Mouse (Mus musculus) neural tube, embryonic 11.5 days (tissue): ENCODE results near the gene Rabgef1. TPM values are rescaled to one million over a fixed set of nuclear protein-coding genes. Genes with fewer than 3 reads are reported as not detected.

Experiments
- ATAC-seq: fragments of 200-750 bp; cut with Nextera tagmentation; 2 replicates; pipeline ENCODE4 v1.8.0; 2017; ENCODE audit warnings: moderate number of reproducible peaks, mild to moderate bottlenecking, moderate TSS enrichment, moderate library complexity; ENCODE audit not compliant: insufficient read depth, low FRiP score, low TSS enrichment
- DNase-seq: peaks from one replicate; pipeline ENCODE4 v3.0.0-alpha.2; 2015; ENCODE audit warnings: low spot score
- H3K27ac ChIP-seq: fragments of 300-500 bp; sonication (generic); 2 replicates; pipeline ENCODE4 v1.5.1; 2014; ENCODE audit warnings: low read depth, mild to moderate bottlenecking, low read length
- H3K27me3 ChIP-seq: fragments of 300-500 bp; sonication (generic); 2 replicates; pipeline ENCODE4 v1.6.1; 2014; ENCODE audit warnings: mild to moderate bottlenecking, low read length, mixed read lengths; ENCODE audit not compliant: control insufficient read depth, insufficient read depth
- H3K36me3 ChIP-seq: fragments of 300-500 bp; sonication (generic); 2 replicates; pipeline ENCODE4 v1.6.1; 2014; ENCODE audit warnings: mild to moderate bottlenecking, low read length, moderate library complexity, mixed read lengths; ENCODE audit not compliant: control insufficient read depth, insufficient read depth
- H3K4me1 ChIP-seq: fragments of 300-500 bp; sonication (generic); 2 replicates; pipeline ENCODE4 v1.6.1; 2014; ENCODE audit warnings: low read length, mixed read lengths; ENCODE audit not compliant: control insufficient read depth, insufficient read depth
- H3K4me2 ChIP-seq: fragments of 300-500 bp; sonication (generic); 2 replicates; pipeline ENCODE4 v1.6.1; 2014; ENCODE audit warnings: low read depth, mild to moderate bottlenecking, moderate library complexity
- H3K4me3 ChIP-seq: fragments of 300-500 bp; sonication (generic); 2 replicates; pipeline ENCODE4 v1.5.1; 2014; ENCODE audit warnings: low read depth, low read length
- H3K9ac ChIP-seq: fragments of 300-500 bp; sonication (generic); 2 replicates; pipeline ENCODE4 v1.6.1; 2014; ENCODE audit warnings: mild to moderate bottlenecking, low read length
- H3K9me3 ChIP-seq: fragments of 300-500 bp; sonication (generic); 2 replicates; pipeline ENCODE4 v1.6.1; 2016; ENCODE audit warnings: low read length; ENCODE audit not compliant: control insufficient read depth
- WGBS: fragments of 180-500 bp; shearing (Covaris S2); extraction: QIAGEN DNeasy Blood & Tissue Kit; methylation state at CpG from one replicate; pipeline ENCODE4 v1.1.7; 2014; 5-methylcytosine and 5-hydroxymethylcytosine counted together
- polyA plus RNA-seq: library from polyadenylated mRNA; unstranded; fragments of >200 nt; fragmentation: Nextera tagmentation; extraction: Ambion mirVana; gene quantifications from 2 replicates; pipeline ENCODE4 v1.2.1, GENCODE M21; 2014

Gene Rabgef1
- polyA plus RNA-seq, 1 experiment from 2014 or later: 25.4 TPM

DNA sequence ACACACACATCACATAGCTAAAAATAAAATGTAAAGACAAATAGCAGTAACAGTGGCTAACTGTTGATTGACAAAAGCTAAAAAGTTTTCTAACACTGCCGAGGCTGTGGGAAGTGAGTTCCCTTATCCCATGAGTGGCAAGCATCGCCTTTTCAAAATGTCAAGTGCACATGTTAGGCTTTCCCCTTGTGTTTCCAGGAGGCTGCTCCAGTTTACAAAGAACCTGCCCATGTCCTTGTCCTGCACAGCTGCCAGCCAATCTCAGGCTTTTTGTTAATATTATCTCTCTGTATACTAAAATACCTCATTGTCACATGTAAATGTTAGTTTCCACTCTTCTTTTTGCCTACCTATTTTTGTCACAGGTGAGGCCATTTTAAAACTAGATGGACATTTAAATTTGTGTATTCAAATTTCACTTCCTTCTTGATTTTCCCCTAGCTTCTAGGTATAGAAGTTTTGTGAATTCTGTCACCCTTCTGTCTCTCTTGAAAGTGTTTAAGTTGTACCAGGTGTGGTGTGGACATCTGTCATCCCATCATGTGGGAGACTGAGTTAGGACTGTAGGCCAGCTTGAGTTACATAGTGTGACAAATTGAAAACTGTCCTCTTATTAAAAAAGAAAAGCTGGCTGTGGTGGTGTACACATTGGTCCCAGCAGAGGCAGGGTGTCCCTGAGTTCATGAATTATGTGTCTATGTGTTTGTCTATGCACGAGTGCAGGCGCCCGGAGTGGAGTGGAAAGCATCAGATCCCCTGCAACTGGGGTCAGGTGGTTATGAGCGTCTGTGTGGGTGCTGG lies 10.3 kb downstream of the Rabgef1 start:
- Histone ChIP-seq H3K27ac (no peak overlapping the region), H3K4me1 (no peaks in the 10 kb centered on the region), H3K4me2 (no peak overlapping the region), H3K9me3 (no peaks in the 10 kb centered on the region), H3K36me3 (no peaks in the 10 kb centered on the region), H3K27me3 (no peaks in the 10 kb centered on the region), H3K9ac (no peak overlapping the region), H3K4me3 (no peak overlapping the region)
- no peak for ATAC-seq
- no peak for DNase-seq
- 74% methylated on average over 6 of the region's 6 CpGs for WGBS

GRCm38 (mm10) chr5:130182541-130182821 lies 10.9 kb downstream of the Rabgef1 start:
- Histone ChIP-seq H3K9me3 (no peaks in the 10 kb centered on the region), H3K27me3 (no peaks in the 10 kb centered on the region), H3K4me2 (no peak overlapping the region), H3K36me3 (no peaks in the 10 kb centered on the region), H3K4me1 (no peaks in the 10 kb centered on the region), H3K27ac (no peak overlapping the region), H3K9ac (no peak overlapping the region), H3K4me3 (no peak overlapping the region)
- 83% methylated on average over 3 of the region's 3 CpGs for WGBS
- ATAC-seq (no peak), DNase-seq (no peak)

GRCm38 (mm10) chr5:130184193-130184856 lies 12.7 kb downstream of the Rabgef1 start:
- H3K9ac ChIP-seq: no peak overlapping the region
- 90% methylated on average over 9 of the region's 9 CpGs for WGBS

DNA sequence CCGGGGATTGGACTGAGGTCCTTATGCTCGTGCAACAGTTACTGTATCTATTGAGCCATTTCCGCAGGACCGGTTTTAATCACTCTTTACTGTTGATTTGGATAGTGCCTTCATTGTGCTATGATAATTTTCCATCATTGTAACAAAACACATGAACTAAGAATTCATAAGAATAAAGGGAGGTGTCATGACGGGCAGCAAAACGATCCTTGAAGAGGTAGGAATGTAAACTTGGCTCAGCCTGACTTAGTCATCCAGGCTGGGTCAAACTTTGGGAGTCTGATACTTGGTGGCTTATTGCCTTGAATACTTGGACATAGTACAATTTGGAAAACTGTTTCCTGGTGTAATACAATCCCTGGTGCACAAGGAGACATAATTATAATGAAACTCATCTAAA lies 13.7 kb downstream of the Rabgef1 start:
- H3K9me3 ChIP-seq: no peaks in the 10 kb centered on the region
- H3K36me3 ChIP-seq: no peaks in the 10 kb centered on the region
- DNase-seq: no peak
- H3K4me1 ChIP-seq: no peaks in the 10 kb centered on the region
- no peak for ATAC-seq
- H3K4me3 ChIP-seq: no peak overlapping the region
- no peaks in the 10 kb centered on the region for H3K27me3 ChIP-seq
- no peak overlapping the region for H3K4me2 ChIP-seq
- 91% methylated on average over 6 of the region's 6 CpGs for WGBS
- no peak overlapping the region for H3K9ac ChIP-seq
- no peak overlapping the region for H3K27ac ChIP-seq

More at GRCm38 (mm10) chr5:130184193-130184856, 12.7 kb downstream of the Rabgef1 start:
- H3K27ac ChIP-seq: no peak overlapping the region
- no peak overlapping the region for H3K4me2 ChIP-seq
- no peaks in the 10 kb centered on the region for H3K27me3 ChIP-seq
- H3K4me3 ChIP-seq: no peak overlapping the region
- DNase-seq (no peak), ATAC-seq (no peak)
- H3K9me3 ChIP-seq: no peaks in the 10 kb centered on the region
- H3K36me3 ChIP-seq: no peaks in the 10 kb centered on the region
- H3K4me1 ChIP-seq: no peaks in the 10 kb centered on the region

DNA sequence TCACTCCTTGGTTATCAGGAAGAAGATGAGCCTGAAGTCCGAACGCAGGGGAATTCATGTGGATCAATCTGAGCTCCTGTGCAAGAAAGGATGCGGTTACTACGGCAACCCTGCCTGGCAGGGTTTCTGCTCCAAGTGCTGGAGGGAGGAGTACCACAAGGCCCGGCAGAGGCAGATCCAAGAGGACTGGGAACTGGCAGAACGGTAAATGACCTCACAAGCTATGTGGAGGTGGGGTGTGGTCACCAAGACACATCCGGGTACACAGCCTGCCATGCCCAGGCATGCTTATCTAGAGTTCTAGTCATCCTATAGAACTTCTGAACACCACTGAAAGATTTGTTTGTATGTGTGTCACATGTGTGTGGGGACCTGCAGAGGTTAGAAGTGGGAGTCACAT lies 15.8 kb downstream of the Rabgef1 start:
- Histone ChIP-seq H3K36me3 (no peaks in the 10 kb centered on the region), H3K9ac (no peak overlapping the region), H3K27me3 (no peaks in the 10 kb centered on the region), H3K4me1 (no peaks in the 10 kb centered on the region), H3K9me3 (no peaks in the 10 kb centered on the region), H3K4me3 (no peak overlapping the region), H3K4me2 (no peak overlapping the region), H3K27ac (no peak overlapping the region)
- DNase-seq (no peak), ATAC-seq (no peak)
- WGBS: 61% methylated on average over 7 of the region's 7 CpGs

DNA sequence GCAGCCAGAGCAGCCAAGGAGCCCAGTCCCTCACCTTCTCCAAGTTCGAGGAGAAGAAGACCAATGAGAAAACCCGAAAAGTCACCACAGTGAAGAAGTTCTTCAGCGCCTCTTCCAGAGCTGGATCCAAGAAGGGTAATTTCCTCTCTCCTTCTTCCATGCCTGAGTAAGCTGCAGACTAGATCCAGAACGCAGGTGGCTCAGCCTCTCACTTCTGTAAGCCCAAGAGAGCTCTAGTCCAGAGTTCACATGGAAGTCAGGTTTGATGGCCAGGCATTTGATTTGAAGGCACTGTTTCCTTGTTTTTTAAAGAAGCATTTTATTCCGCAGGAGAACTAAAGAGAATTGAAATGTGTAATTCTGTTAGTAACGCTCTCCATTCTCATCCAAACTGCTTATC lies 19.3 kb downstream of the Rabgef1 start:
- H3K36me3 ChIP-seq: no peaks in the 10 kb centered on the region

DNA sequence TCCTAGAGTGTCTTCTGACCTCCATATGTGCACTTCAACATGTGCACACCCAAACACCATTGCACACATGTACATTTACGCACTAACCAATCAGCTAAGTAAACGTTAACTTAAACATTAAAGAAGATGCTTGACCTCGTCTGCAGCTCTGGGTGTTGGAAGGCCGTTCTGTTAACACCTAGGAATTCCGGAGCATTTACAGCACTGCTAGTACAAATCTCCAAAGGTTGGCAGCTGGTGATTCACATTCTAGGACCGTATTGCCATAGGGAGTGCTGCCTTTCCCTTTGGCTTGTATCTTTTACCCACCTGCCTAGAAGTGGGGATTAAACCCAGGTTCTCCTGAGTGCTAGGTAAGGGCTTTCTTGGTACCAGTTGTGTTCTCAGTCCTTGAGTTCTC lies 20.3 kb downstream of the Rabgef1 start:
- Histone ChIP-seq H3K36me3 (no peaks in the 10 kb centered on the region), H3K9ac (no peak overlapping the region), H3K4me2 (no peak overlapping the region), H3K9me3 (no peaks in the 10 kb centered on the region), H3K27ac (no peak overlapping the region), H3K27me3 (no peaks in the 10 kb centered on the region), H3K4me3 (no peak overlapping the region), H3K4me1 (no peaks in the 10 kb centered on the region)
- DNase-seq (no peak), ATAC-seq (no peak)
- 83% methylated on average over 6 of the region's 6 CpGs for WGBS

More for the DNA sequence above, 19.3 kb downstream of the Rabgef1 start:
- Histone ChIP-seq H3K27ac (no peak overlapping the region), H3K4me2 (no peak overlapping the region), H3K4me1 (no peaks in the 10 kb centered on the region), H3K9me3 (no peaks in the 10 kb centered on the region), H3K9ac (no peak overlapping the region), H3K4me3 (no peak overlapping the region), H3K27me3 (no peaks in the 10 kb centered on the region)
- DNase-seq (no peak), ATAC-seq (no peak)
- WGBS: 93% methylated on average over 6 of the region's 6 CpGs

GRCm38 (mm10) chr5:130192356-130192944 lies 20.9 kb downstream of the Rabgef1 start:
- H3K27me3 ChIP-seq: no peaks in the 10 kb centered on the region
- no peaks in the 10 kb centered on the region for H3K4me1 ChIP-seq
- H3K4me3 ChIP-seq: no peak overlapping the region
- H3K27ac ChIP-seq: no peak overlapping the region
- no peak for ATAC-seq
- no peak overlapping the region for H3K9ac ChIP-seq
- no peaks in the 10 kb centered on the region for H3K36me3 ChIP-seq
- DNase-seq: no peak
- no peak overlapping the region for H3K4me2 ChIP-seq
- WGBS: 79% methylated on average over 2 of the region's 2 CpGs
- H3K9me3 ChIP-seq: no peaks in the 10 kb centered on the region

GRCm38 (mm10) chr5:130193760-130194159 lies 22.2 kb downstream of the Rabgef1 start:
- no peaks in the 10 kb centered on the region for H3K36me3 ChIP-seq
- H3K4me2 ChIP-seq: no peak overlapping the region
- no peaks in the 10 kb centered on the region for H3K9me3 ChIP-seq
- H3K27ac ChIP-seq: no peak overlapping the region
- H3K4me1 ChIP-seq: no peaks in the 10 kb centered on the region
- H3K27me3 ChIP-seq: no peaks in the 10 kb centered on the region
- WGBS: 82% methylated on average over 3 of the region's 3 CpGs
- H3K4me3 ChIP-seq: no peak overlapping the region
- DNase-seq (no peak), ATAC-seq (no peak)
- no peak overlapping the region for H3K9ac ChIP-seq
